Mouse (Mus musculus): ENCODE data around the gene Rec114. TPM values are rescaled to one million over a fixed set of nuclear protein-coding genes. Genes with fewer than 3 reads are reported as not detected.
A peak's percentile ranks its signal among the peaks of the same experiment; 100 is the strongest.

Rec114 gene
- polyA plus RNA-seq, 1 experiment from 2014 or later: 3.7 TPM

GRCm38 (mm10) chr9:58748142-58748541, 4.4 kb upstream of the Rec114 start:
- Histone ChIP-seq H3K27me3 (replicated peaks) (no peaks in the 10 kb centered on the region), H3K4me2 (replicated peaks) (no peak overlapping the region), H3K9ac (no peak overlapping the region), H3K27ac (no peak overlapping the region), H3K4me3 (no peak overlapping the region), H3K36me3 (no peaks in the 10 kb centered on the region), H3K4me1 (peaks cover 13% of the 10 kb centered on the region), H3K9me3 (no peaks in the 10 kb centered on the region)
- 59% methylated on average over 4 of the region's 4 CpGs for WGBS
- ATAC-seq (ENCODE audit: low FRiP score, low read depth): no peak

- Histone ChIP-seq H3K9ac (no peak overlapping the region), H3K27me3 (replicated peaks) (no peaks in the 10 kb centered on the region), H3K4me3 (no peak overlapping the region), H3K4me2 (replicated peaks) (peak overlapping the region; percentile 18; the same call in 1 of the 2 replicates), H3K9me3 (no peaks in the 10 kb centered on the region), H3K27ac (no peak overlapping the region), H3K4me1 (peaks cover 13% of the 10 kb centered on the region), H3K36me3 (no peaks in the 10 kb centered on the region)
- 12% methylated on average over 6 of the region's 6 CpGs for WGBS
- ATAC-seq (ENCODE audit: low FRiP score, low read depth): peak; percentile 44; the same call in 1 of the 2 replicates
Observed at GRCm38 (mm10) chr9:58747328-58747755, 3.6 kb upstream of the Rec114 start.

DNA sequence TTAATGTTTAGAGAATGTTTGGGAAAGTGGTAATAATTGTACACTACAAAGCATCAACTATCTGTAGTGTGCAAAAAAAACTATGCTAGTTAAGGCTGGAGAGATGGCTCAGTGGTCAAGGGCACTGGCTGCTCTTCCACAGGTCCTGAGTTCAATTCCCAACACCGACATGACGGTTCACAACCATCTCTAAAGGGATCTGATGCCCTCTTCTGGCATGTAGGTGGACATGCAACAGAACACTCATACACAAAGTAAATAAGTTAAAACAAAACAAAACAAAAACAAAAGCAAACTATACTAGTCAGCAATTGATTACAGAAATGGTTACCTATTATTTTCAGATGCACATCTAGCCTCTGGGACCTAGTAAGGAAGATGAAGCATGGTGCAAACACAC, 1.1 kb downstream of the Rec114 start:
- ATAC-seq (ENCODE audit: low FRiP score, low read depth): no peak
- Histone ChIP-seq H3K9me3 (no peaks in the 10 kb centered on the region), H3K9ac (no peak overlapping the region), H3K4me2 (replicated peaks) (no peak overlapping the region), H3K36me3 (no peaks in the 10 kb centered on the region), H3K27me3 (replicated peaks) (no peaks in the 10 kb centered on the region), H3K4me3 (no peak overlapping the region), H3K27ac (no peak overlapping the region), H3K4me1 (peaks cover 9% of the 10 kb centered on the region)
- WGBS: 97% methylated on average over 2 of the region's 2 CpGs

DNA sequence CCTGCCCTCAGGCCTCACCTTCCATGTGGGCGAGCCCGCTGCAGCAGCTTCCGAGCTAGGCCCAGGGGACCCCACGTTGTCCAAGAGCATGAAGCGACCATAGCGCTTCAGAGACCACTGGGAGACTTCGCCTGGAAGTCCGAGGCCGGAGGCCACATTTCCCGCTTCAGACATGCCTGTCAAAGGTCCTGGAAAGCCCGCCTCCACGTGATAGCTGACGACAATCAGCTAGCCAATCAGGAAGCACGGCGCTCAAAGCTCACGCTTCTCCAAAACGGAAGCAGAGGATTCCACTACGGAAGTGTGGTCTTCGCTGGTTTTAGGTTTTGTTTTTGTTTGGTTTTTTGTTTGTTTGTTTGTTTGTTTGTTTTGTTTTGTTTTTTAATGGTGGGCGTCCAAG, 2.4 kb downstream of the Rec114 start:
- Histone ChIP-seq H3K27me3 (replicated peaks) (no peaks in the 10 kb centered on the region), H3K4me2 (replicated peaks) (no peak overlapping the region), H3K36me3 (no peaks in the 10 kb centered on the region), H3K9ac (no peak overlapping the region), H3K9me3 (no peaks in the 10 kb centered on the region), H3K27ac (no peak overlapping the region), H3K4me3 (no peak overlapping the region), H3K4me1 (peaks cover 2% of the 10 kb centered on the region; the same call in 1 of the 2 replicates)
- WGBS: 87% methylated on average over 20 of the region's 20 CpGs
- ATAC-seq (ENCODE audit: low FRiP score, low read depth): no peak

GRCm38 (mm10) chr9:58739791-58740190, 4.0 kb downstream of the Rec114 start:
- H3K27me3 ChIP-seq (replicated peaks): no peaks in the 10 kb centered on the region
- no peak overlapping the region for H3K4me3 ChIP-seq
- 79% methylated on average over 9 of the region's 9 CpGs for WGBS
- ATAC-seq (ENCODE audit: low FRiP score, low read depth): no peak
- no peaks in the 10 kb centered on the region for H3K9me3 ChIP-seq
- H3K36me3 ChIP-seq: no peaks in the 10 kb centered on the region
- no peak overlapping the region for H3K4me2 ChIP-seq (replicated peaks)
- H3K4me1 ChIP-seq: no peaks in the 10 kb centered on the region
- H3K27ac ChIP-seq: no peak overlapping the region
- H3K9ac ChIP-seq: no peak overlapping the region

- H3K4me1 ChIP-seq: no peaks in the 10 kb centered on the region
- H3K27me3 ChIP-seq (replicated peaks): no peaks in the 10 kb centered on the region
- WGBS: 85% methylated on average over 11 of the region's 11 CpGs
- no peak overlapping the region for H3K4me2 ChIP-seq (replicated peaks)
- no peaks in the 10 kb centered on the region for H3K36me3 ChIP-seq
- no peak overlapping the region for H3K27ac ChIP-seq
- no peak overlapping the region for H3K4me3 ChIP-seq
- no peaks in the 10 kb centered on the region for H3K9me3 ChIP-seq
- ATAC-seq (ENCODE audit: low FRiP score, low read depth): no peak
- H3K9ac ChIP-seq: no peak overlapping the region
Observed at GRCm38 (mm10) chr9:58723165-58723564, 20.6 kb downstream of the Rec114 start.

DNA sequence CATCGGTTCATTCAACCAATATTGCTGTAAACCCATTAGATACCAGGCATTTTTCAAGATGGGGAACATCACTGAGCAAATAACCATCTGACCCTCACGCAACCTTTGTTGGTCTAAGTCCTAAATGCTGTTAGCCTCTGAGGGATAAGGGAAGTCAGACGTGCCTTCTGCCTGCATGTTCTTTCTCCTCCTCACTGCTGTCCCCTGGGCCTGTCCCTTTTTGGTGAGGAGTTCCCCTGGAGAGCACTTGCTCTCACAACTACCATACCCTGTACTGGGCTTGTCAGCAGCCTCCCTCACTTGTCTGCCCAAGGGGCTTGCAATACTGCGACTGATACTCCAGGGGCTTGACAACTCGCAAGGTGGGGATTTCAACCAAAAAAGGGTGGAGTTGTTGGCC, 21.6 kb downstream of the Rec114 start:
- 91% methylated on average over 5 of the region's 5 CpGs for WGBS
- H3K4me2 ChIP-seq (replicated peaks): no peak overlapping the region
- no peak for ATAC-seq (ENCODE audit: low FRiP score, low read depth)

GRCm38 (mm10) chr9:58721021-58721420, 22.7 kb downstream of the Rec114 start:
- Histone ChIP-seq H3K4me2 (replicated peaks) (no peak overlapping the region), H3K9me3 (no peaks in the 10 kb centered on the region), H3K36me3 (no peaks in the 10 kb centered on the region), H3K27me3 (replicated peaks) (no peaks in the 10 kb centered on the region), H3K9ac (no peak overlapping the region), H3K27ac (no peak overlapping the region), H3K4me1 (no peaks in the 10 kb centered on the region), H3K4me3 (no peak overlapping the region)
- WGBS: 89% methylated on average over 7 of the region's 7 CpGs
- no peak for ATAC-seq (ENCODE audit: low FRiP score, low read depth)

More for the DNA sequence above, 21.6 kb downstream of the Rec114 start:
- Histone ChIP-seq H3K9me3 (no peaks in the 10 kb centered on the region), H3K27me3 (replicated peaks) (no peaks in the 10 kb centered on the region), H3K36me3 (no peaks in the 10 kb centered on the region), H3K4me1 (no peaks in the 10 kb centered on the region), H3K4me3 (no peak overlapping the region), H3K9ac (no peak overlapping the region), H3K27ac (no peak overlapping the region)

DNA sequence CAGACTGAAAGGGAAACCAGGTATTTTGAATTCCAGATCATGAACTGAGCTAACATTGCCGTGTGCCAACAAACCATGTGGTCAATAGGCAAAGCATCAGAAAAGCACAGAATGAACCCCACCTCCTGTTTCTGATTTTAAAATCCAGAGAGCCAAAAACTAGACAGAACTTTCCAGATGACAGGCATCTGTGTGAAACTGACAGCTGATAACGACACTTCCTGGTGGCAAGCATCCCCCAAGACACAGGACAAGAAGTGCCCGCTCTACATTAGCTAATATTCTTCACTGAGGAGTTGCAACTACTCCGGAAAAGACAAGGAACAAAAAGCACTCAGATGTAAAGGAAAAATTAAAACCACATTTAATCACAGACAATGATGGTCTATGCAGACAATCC, 23.6 kb downstream of the Rec114 start:
- no peak overlapping the region for H3K4me2 ChIP-seq (replicated peaks)
- no peak overlapping the region for H3K9ac ChIP-seq
- no peak overlapping the region for H3K4me3 ChIP-seq
- H3K27ac ChIP-seq: no peak overlapping the region
- WGBS: 88% methylated on average over 4 of the region's 4 CpGs
- H3K36me3 ChIP-seq: no peaks in the 10 kb centered on the region
- ATAC-seq (ENCODE audit: low FRiP score, low read depth): no peak
- no peaks in the 10 kb centered on the region for H3K27me3 ChIP-seq (replicated peaks)
- H3K4me1 ChIP-seq: no peaks in the 10 kb centered on the region
- H3K9me3 ChIP-seq: no peaks in the 10 kb centered on the region

- H3K9me3 ChIP-seq: no peaks in the 10 kb centered on the region
- H3K36me3 ChIP-seq: no peaks in the 10 kb centered on the region
- no peak overlapping the region for H3K27ac ChIP-seq
- H3K4me3 ChIP-seq: no peak overlapping the region
- no peaks in the 10 kb centered on the region for H3K27me3 ChIP-seq (replicated peaks)
- no peak for ATAC-seq (ENCODE audit: low FRiP score, low read depth)
- H3K4me1 ChIP-seq: no peaks in the 10 kb centered on the region
- no peak overlapping the region for H3K4me2 ChIP-seq (replicated peaks)
- 72% methylated on average over 5 of the region's 5 CpGs for WGBS
- H3K9ac ChIP-seq: no peak overlapping the region
Observed at GRCm38 (mm10) chr9:58719471-58719870, 24.3 kb downstream of the Rec114 start.

- Histone ChIP-seq H3K4me3 (no peak overlapping the region), H3K9ac (no peak overlapping the region), H3K9me3 (no peaks in the 10 kb centered on the region), H3K27ac (no peak overlapping the region), H3K36me3 (no peaks in the 10 kb centered on the region), H3K4me1 (no peaks in the 10 kb centered on the region), H3K4me2 (replicated peaks) (no peak overlapping the region), H3K27me3 (replicated peaks) (no peaks in the 10 kb centered on the region)
- 94% methylated on average over 2 of the region's 3 CpGs for WGBS
- no peak for ATAC-seq (ENCODE audit: low FRiP score, low read depth)
Observed at GRCm38 (mm10) chr9:58718964-58719363, 24.8 kb downstream of the Rec114 start.

- WGBS: 63% methylated on average over 2 of the region's 2 CpGs
- H3K4me1 ChIP-seq: no peaks in the 10 kb centered on the region
- no peak overlapping the region for H3K4me3 ChIP-seq
- H3K9ac ChIP-seq: no peak overlapping the region
- H3K27ac ChIP-seq: no peak overlapping the region
- ATAC-seq (ENCODE audit: low FRiP score, low read depth): no peak
- no peaks in the 10 kb centered on the region for H3K27me3 ChIP-seq (replicated peaks)
- H3K36me3 ChIP-seq: no peaks in the 10 kb centered on the region
- no peak overlapping the region for H3K4me2 ChIP-seq (replicated peaks)
- no peaks in the 10 kb centered on the region for H3K9me3 ChIP-seq
Observed at GRCm38 (mm10) chr9:58716886-58717285, 26.9 kb downstream of the Rec114 start.

GRCm38 (mm10) chr9:58710642-58711041, 33.1 kb downstream of the Rec114 start:
- 74% methylated on average over 7 of the region's 7 CpGs for WGBS

More at GRCm38 (mm10) chr9:58710642-58711041, 33.1 kb downstream of the Rec114 start:
- H3K4me3 ChIP-seq: no peak overlapping the region
- no peak overlapping the region for H3K27ac ChIP-seq
- H3K9me3 ChIP-seq: no peaks in the 10 kb centered on the region
- H3K4me2 ChIP-seq (replicated peaks): no peak overlapping the region
- H3K36me3 ChIP-seq: no peaks in the 10 kb centered on the region
- no peaks in the 10 kb centered on the region for H3K4me1 ChIP-seq
- no peak overlapping the region for H3K9ac ChIP-seq
- H3K27me3 ChIP-seq (replicated peaks): no peaks in the 10 kb centered on the region
- no peak for ATAC-seq (ENCODE audit: low FRiP score, low read depth)
